In genomic region chr2:150973401-150974115, GRCm38 (mm10) we compare ENCODE assay signal across 24 mouse cellular contexts.
DNase-seq lines count a peak whose midpoint lies in the region; ATAC-seq lines count a peak whose summit lies in the region.
"Had no signal": no experiment of that assay in that cellular context is flagged by ENCODE, and none has a peak within 500 bp of the region (broad histone marks: within the 10 kb centered on the region; RNA-seq: fewer than 3 reads in every experiment).

No protein-coding gene starts in this region.

- H3K4me2 ChIP-seq in heart, embryonic 11.5 days: no peak overlapping the region
- H3K4me2 ChIP-seq in liver, embryonic 11.5 days: no peak overlapping the region
- H3K4me2 ChIP-seq: embryonic facial prominence, embryonic 12.5 days; embryonic facial prominence, embryonic 15.5 days; heart, embryonic 12.5 days; heart, embryonic 15.5 days; hindbrain, embryonic 15.5 days had no signal

- H3K36me3 ChIP-seq in heart, embryonic 11.5 days (ENCODE audit: control insufficient read depth, insufficient read depth, low read length): peaks cover 5% of the 10 kb centered on the region; the same call in 1 of the 2 replicates
- peaks cover 8% of the 10 kb centered on the region for H3K36me3 ChIP-seq in liver, embryonic 11.5 days (ENCODE audit: control insufficient read depth, insufficient read depth, low read length)
- H3K36me3 ChIP-seq: heart, embryonic 15.5 days had no signal

- WGBS in heart, embryonic 11.5 days (ENCODE audit: insufficient replicate concordance): 90% methylated on average over 8 of the region's 8 CpGs
- 91% methylated on average over 8 of the region's 8 CpGs for WGBS in liver, embryonic 11.5 days

- H3K27ac ChIP-seq in heart, embryonic 11.5 days (ENCODE audit: low read depth, low read length): no peak overlapping the region
- H3K27ac ChIP-seq in liver, embryonic 11.5 days (ENCODE audit: low read depth, low read length): no peak overlapping the region
- H3K27ac ChIP-seq: embryonic facial prominence, embryonic 12.5 days; embryonic facial prominence, embryonic 15.5 days; gastrocnemius, adult 2 months; heart, adult 2 months; heart, embryonic 15.5 days; hindbrain, embryonic 15.5 days had no signal

- H3K27me3 ChIP-seq in heart, embryonic 11.5 days (ENCODE audit: control insufficient read depth, insufficient read depth, low read length): no peaks in the 10 kb centered on the region
- no peaks in the 10 kb centered on the region for H3K27me3 ChIP-seq in liver, embryonic 11.5 days (replicated peaks; ENCODE audit: control insufficient read depth, insufficient read depth, low read length)
- H3K27me3 ChIP-seq: embryonic facial prominence, embryonic 12.5 days; embryonic facial prominence, embryonic 15.5 days; heart, embryonic 12.5 days; heart, embryonic 15.5 days; hindbrain, embryonic 15.5 days; Patski had no signal

- H3K9ac ChIP-seq in heart, embryonic 11.5 days (ENCODE audit: low read depth, low read length): no peak overlapping the region
- no peak overlapping the region for H3K9ac ChIP-seq in liver, embryonic 11.5 days (ENCODE audit: low read depth, low read length)
- H3K9ac ChIP-seq: embryonic facial prominence, embryonic 12.5 days; embryonic facial prominence, embryonic 15.5 days; forebrain, postnatal 0 days; heart, embryonic 12.5 days; heart, embryonic 15.5 days; hindbrain, embryonic 15.5 days had no signal

- peak; percentile 70 for DNase-seq in heart, adult 11 months
- peak; percentile 1 for DNase-seq in liver
- DNase-seq in liver, embryonic 11.5 days (ENCODE audit: low spot score): no peak
- peak; percentile 40 for DNase-seq in testis, postnatal 10 days (ENCODE audit: low spot score)
- DNase-seq in testis, postnatal 14 days (ENCODE audit: low spot score): no peak
- DNase-seq: adrenal gland, postnatal 14 days; cerebellum, adult 11 months; cerebellum, adult 2 months; cerebellum, adult 9-11 months; cerebellum, postnatal 25 days; forebrain, postnatal 0 days; gastrocnemius, adult 2 months; gastrocnemius, postnatal 14 days; heart, adult 2 months; heart, postnatal 10 days; heart, postnatal 36 days had no signal

- H3K9me3 ChIP-seq in heart, embryonic 11.5 days (replicated peaks; ENCODE audit: control insufficient read depth, low read length): no peaks in the 10 kb centered on the region
- H3K9me3 ChIP-seq in liver, embryonic 11.5 days (ENCODE audit: control insufficient read depth, low read length): no peaks in the 10 kb centered on the region
- H3K9me3 ChIP-seq: embryonic facial prominence, embryonic 12.5 days; embryonic facial prominence, embryonic 15.5 days; heart, embryonic 12.5 days; heart, embryonic 15.5 days; hindbrain, embryonic 15.5 days had no signal

- no peak overlapping the region for H3K4me3 ChIP-seq in heart, embryonic 11.5 days (ENCODE audit: low read depth, low read length)
- no peak overlapping the region for H3K4me3 ChIP-seq in liver, embryonic 11.5 days (ENCODE audit: low read depth, low read length)
- H3K4me3 ChIP-seq: embryonic facial prominence, embryonic 12.5 days; embryonic facial prominence, embryonic 15.5 days; gastrocnemius, adult 2 months; heart, adult 2 months; heart, embryonic 12.5 days; heart, embryonic 15.5 days; hindbrain, embryonic 15.5 days had no signal

- H3K4me1 ChIP-seq in heart, embryonic 11.5 days (ENCODE audit: control insufficient read depth, insufficient read depth, low read length): no peaks in the 10 kb centered on the region
- H3K4me1 ChIP-seq in liver, embryonic 11.5 days (replicated peaks; ENCODE audit: control insufficient read depth, insufficient read depth, low read length): peaks cover 24% of the 10 kb centered on the region
- H3K4me1 ChIP-seq: embryonic facial prominence, embryonic 12.5 days; embryonic facial prominence, embryonic 15.5 days; heart, embryonic 12.5 days; heart, embryonic 15.5 days; hindbrain, embryonic 15.5 days had no signal

- no peak for ATAC-seq in heart, embryonic 11.5 days (replicated peaks; ENCODE audit: insufficient number of reproducible peaks, low FRiP score, low TSS enrichment)
- ATAC-seq in liver, embryonic 11.5 days (replicated peaks; ENCODE audit: low FRiP score): no peak
- ATAC-seq: forebrain, embryonic 14.5 days; forebrain, postnatal 0 days; Patski had no signal

Comparison
In these comparisons a context has a peak if more than half of its experiments do, and no peak if none do; other contexts are left out.
1. DNase-seq: peak in heart, adult 11 months (single experiment), liver (single experiment) and testis, postnatal 10 days (single experiment); none in liver, embryonic 11.5 days (single experiment) and testis, postnatal 14 days (single experiment).